Mouse (Mus musculus) limb, embryonic 14.5 days (tissue): ENCODE results near the gene Lmx1a. TPM values are rescaled to one million over a fixed set of nuclear protein-coding genes. Genes with fewer than 3 reads are reported as not detected.

Experiments used
- ATAC-seq: fragments of 200-750 bp; cut with Nextera tagmentation; 2 replicates; pipeline ENCODE4 v1.8.0; 2017; ENCODE audit warnings: low read depth, moderate number of reproducible peaks, moderate TSS enrichment; ENCODE audit not compliant: low FRiP score
- DNase-seq: peaks from one replicate; pipeline ENCODE4 v3.0.0-alpha.2; 2015; ENCODE audit warnings: low spot score
- H3K27ac ChIP-seq: fragments of 300-500 bp; sonication (generic); replicated peaks from 2 replicates; pipeline ENCODE4 v1.5.1; 2014; ENCODE audit warnings: low read depth, mild to moderate bottlenecking, low read length, moderate library complexity, mixed read lengths
- H3K27me3 ChIP-seq: fragments of 300-500 bp; sonication (generic); 2 replicates; pipeline ENCODE4 v1.6.1; 2014; ENCODE audit warnings: low read length, mixed read lengths; ENCODE audit not compliant: control insufficient read depth, insufficient read depth
- H3K36me3 ChIP-seq: fragments of 300-500 bp; sonication (generic); 2 replicates; pipeline ENCODE4 v1.6.1; 2014; ENCODE audit warnings: mild to moderate bottlenecking, low read length, moderate library complexity, mixed read lengths; ENCODE audit not compliant: control insufficient read depth, insufficient read depth
- H3K4me1 ChIP-seq: fragments of 300-500 bp; sonication (generic); 2 replicates; pipeline ENCODE4 v1.6.1; 2014; ENCODE audit warnings: antibody characterized with exemption, low read length, mixed read lengths; ENCODE audit not compliant: control insufficient read depth, insufficient read depth
- H3K4me2 ChIP-seq: fragments of 300-500 bp; sonication (generic); replicated peaks from 2 replicates; pipeline ENCODE4 v1.6.1; 2014; ENCODE audit warnings: low read depth, mild to moderate bottlenecking, low read length, moderate library complexity; ENCODE audit not compliant: severe bottlenecking
- H3K4me3 ChIP-seq: fragments of 300-500 bp; sonication (generic); replicated peaks from 2 replicates; pipeline ENCODE4 v1.5.1; 2014; ENCODE audit warnings: low read length
- H3K9ac ChIP-seq: fragments of 300-500 bp; sonication (generic); 2 replicates; pipeline ENCODE4 v1.6.1; 2014; ENCODE audit warnings: mild to moderate bottlenecking, low read depth, low read length, moderate library complexity; ENCODE audit not compliant: severe bottlenecking
- H3K9me3 ChIP-seq: fragments of 300-500 bp; sonication (generic); 2 replicates; pipeline ENCODE4 v1.6.1; 2016; ENCODE audit warnings: low read length; ENCODE audit not compliant: control insufficient read depth
- POLR2A ChIP-seq: fragments of 200-500 bp; IDR thresholded peaks from 2 replicates; pipeline ENCODE4 v1.8.0; 2012; ENCODE audit warnings: inconsistent platforms, mild to moderate bottlenecking, moderate library complexity, borderline replicate concordance; ENCODE audit not compliant: insufficient read depth, insufficient read length; ENCODE audit errors: extremely low read depth
- WGBS: fragments of 180-500 bp; shearing (Covaris S2); extraction: QIAGEN DNeasy Blood & Tissue Kit; methylation state at CpG from one replicate; pipeline ENCODE4 v1.1.7; 2014; 5-methylcytosine and 5-hydroxymethylcytosine counted together
- polyA plus RNA-seq, 2 experiments: library from polyadenylated mRNA; depleted of rRNA in 1 of 2; stranded (reverse) in 1 of 2; unstranded in 1 of 2; fragments of >200 nt; fragmentation: Nextera tagmentation in 1 of 2; extraction: Ambion mirVana in 1 of 2; gene quantifications; 2 replicates each; pipeline versions ENCODE4 v1.2.1 to v1.2.3; 2012 to 2014

The Lmx1a gene
- polyA plus RNA-seq (2012; rRNA removed) (0.57 and 0.64 TPM in 2 replicates), polyA plus RNA-seq (2014; fragmentation: Nextera tagmentation; extraction: Ambion mirVana) (0.37 and 0.51 TPM in 2 replicates)

GRCm38 (mm10) chr1:167689232-167689261, at the start of gene Lmx1a:
Gene Lmx1a (plus strand): TSS chr1:167689237.
- 0% methylated on average over 3 of the region's 3 CpGs for WGBS
- Histone ChIP-seq H3K4me3 (peak within 1 kb of the TSS; percentile 51), H3K4me1 (peaks cover 10% of the 10 kb centered on the region), H3K9ac (peak within 1 kb of the TSS; percentile 54), H3K27ac (no peak within 1 kb of the TSS), H3K27me3 (peaks cover 84% of the 10 kb centered on the region), H3K36me3 (no peaks in the 10 kb centered on the region), H3K4me2 (peak within 1 kb of the TSS; percentile 83), H3K9me3 (peaks cover 7% of the 10 kb centered on the region; the same call in 1 of the 2 replicates)
- TF ChIP-seq POLR2A, result no peak
- DNase-seq (no peak), ATAC-seq (no peak)

GRCm38 (mm10) chr1:167644866-167645537, 44.0 kb upstream of the Lmx1a start:
- no peaks in the 10 kb centered on the region for H3K36me3 ChIP-seq
- H3K4me3 ChIP-seq, result no peak overlapping the region
- no peak overlapping the region for H3K27ac ChIP-seq
- WGBS, result 17% methylated on average over 16 of the region's 16 CpGs
- no peaks in the 10 kb centered on the region for H3K9me3 ChIP-seq
- H3K4me2 ChIP-seq, result peak overlapping the region; percentile 27; the same call in 1 of the 2 replicates
- TF ChIP-seq POLR2A, result no peak
- ATAC-seq (peak; percentile 87), DNase-seq (peak; percentile 90)
- H3K27me3 ChIP-seq, result peaks cover 10% of the 10 kb centered on the region
- peaks cover 15% of the 10 kb centered on the region; the same call in 1 of the 2 replicates for H3K4me1 ChIP-seq
- no peak overlapping the region; the same call in 1 of the 2 replicates for H3K9ac ChIP-seq

DNA sequence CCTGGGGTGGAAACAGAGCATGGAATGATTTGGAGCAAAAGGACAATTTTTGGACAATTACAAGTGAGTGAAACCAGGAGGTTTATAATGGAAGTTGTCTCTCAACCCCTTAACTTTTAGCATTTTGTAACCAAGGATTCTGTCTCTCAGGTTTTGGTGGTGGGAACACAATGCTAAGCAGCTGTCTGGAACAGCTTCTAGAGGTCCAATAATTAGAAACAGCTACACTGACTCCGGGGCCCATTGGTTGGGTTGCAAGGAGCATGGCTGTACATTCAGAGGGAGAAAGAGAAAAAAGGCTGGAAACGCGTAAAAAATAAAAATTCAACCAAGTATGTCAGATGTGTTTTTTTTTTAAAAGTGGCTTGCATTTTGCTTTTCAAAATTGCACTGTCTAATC, 40.4 kb upstream of the Lmx1a start:
- H3K4me1 ChIP-seq, result peaks cover 15% of the 10 kb centered on the region; the same call in 1 of the 2 replicates
- no peak overlapping the region for H3K4me3 ChIP-seq
- no peak overlapping the region for H3K9ac ChIP-seq
- no peak overlapping the region for H3K27ac ChIP-seq
- TF ChIP-seq POLR2A, result no peak
- no peaks in the 10 kb centered on the region for H3K9me3 ChIP-seq
- DNase-seq (peak; percentile 56), ATAC-seq (peak; percentile 59; the same call in 1 of the 2 replicates)
- no peak overlapping the region; the same call in 1 of the 2 replicates for H3K4me2 ChIP-seq
- peaks cover 2% of the 10 kb centered on the region for H3K27me3 ChIP-seq
- WGBS, result 30% methylated on average over 3 of the region's 3 CpGs
- H3K36me3 ChIP-seq, result no peaks in the 10 kb centered on the region

DNA sequence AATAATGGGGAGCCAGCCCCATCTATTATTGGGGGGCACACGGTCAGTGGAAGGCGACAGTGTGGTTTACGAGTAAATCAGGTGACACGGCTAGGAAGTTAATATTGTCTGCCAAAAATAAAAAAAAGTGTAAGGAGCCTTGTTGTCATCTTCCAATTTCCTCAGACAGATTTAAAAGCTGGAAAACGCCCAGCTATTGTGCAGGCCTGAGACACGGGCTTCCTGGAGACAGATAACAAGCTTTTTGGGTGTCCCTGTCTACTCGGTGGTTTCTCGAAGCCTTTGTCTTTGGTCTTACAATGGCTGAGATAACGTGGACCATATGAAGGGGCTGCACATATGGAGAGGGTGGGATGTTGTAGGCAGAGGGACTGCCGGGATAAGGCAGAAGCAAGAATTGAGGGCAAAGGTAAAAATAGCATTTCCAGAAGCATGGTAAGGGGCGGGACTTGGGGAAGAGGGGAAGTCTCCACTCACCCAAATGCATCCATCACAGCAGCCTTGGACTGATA, 39.9 kb upstream of the Lmx1a start:
- no peaks in the 10 kb centered on the region for H3K36me3 ChIP-seq
- DNase-seq (no peak), ATAC-seq (no peak)
- peaks cover 15% of the 10 kb centered on the region; the same call in 1 of the 2 replicates for H3K4me1 ChIP-seq
- H3K27me3 ChIP-seq, result no peaks in the 10 kb centered on the region
- H3K9ac ChIP-seq, result no peak overlapping the region
- TF ChIP-seq POLR2A, result no peak
- 46% methylated on average over 11 of the region's 11 CpGs for WGBS
- H3K27ac ChIP-seq, result peak overlapping the region; percentile 33; the same call in 1 of the 2 replicates
- H3K9me3 ChIP-seq, result no peaks in the 10 kb centered on the region
- no peak overlapping the region for H3K4me2 ChIP-seq
- H3K4me3 ChIP-seq, result no peak overlapping the region

DNA sequence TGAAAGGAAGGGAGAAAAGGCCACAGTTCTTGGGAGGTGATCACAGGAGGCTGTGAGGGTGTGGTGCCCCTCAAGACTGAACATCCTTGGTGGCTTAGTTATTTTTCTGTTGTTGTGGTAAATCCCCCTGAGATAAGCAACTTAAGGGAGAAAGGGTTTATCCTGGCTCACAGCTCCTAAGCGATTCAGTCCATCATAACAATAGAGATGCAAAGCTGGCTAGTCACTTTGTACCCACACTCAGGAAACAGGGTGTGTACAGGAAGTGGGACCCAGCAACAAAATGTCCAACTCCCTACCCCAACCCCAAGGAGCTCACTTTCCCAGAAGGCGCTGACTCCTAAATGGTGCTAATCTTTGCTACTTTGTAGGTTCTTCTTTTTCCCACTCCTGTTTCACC, 36.7 kb upstream of the Lmx1a start:
- Histone ChIP-seq H3K9ac (no peak overlapping the region), H3K27me3 (no peaks in the 10 kb centered on the region), H3K4me1 (peaks cover 15% of the 10 kb centered on the region; the same call in 1 of the 2 replicates), H3K4me3 (no peak overlapping the region), H3K4me2 (no peak overlapping the region), H3K27ac (no peak overlapping the region), H3K36me3 (no peaks in the 10 kb centered on the region), H3K9me3 (no peaks in the 10 kb centered on the region)
- no peak for TF ChIP-seq POLR2A
- DNase-seq, result no peak
- 72% methylated on average over 2 of the region's 2 CpGs for WGBS
- ATAC-seq, result no peak
